Mouse (Mus musculus): ENCODE results near the gene Clasrp.

GRCm38 (mm10) chr7:19567426-19567825 lies 36.9 kb downstream of the Clasrp start:
- TF ChIP-seq CTCF (IDR thresholded peaks at IDR 0.05; ENCODE audit: low read depth): no peak
- TF ChIP-seq EP300 (IDR thresholded peaks at IDR 0.05; ENCODE audit: low read depth): no peak
